Mouse (Mus musculus) hindbrain, embryonic 16.5 days (tissue): ENCODE results near the gene Ackr2. TPM values are rescaled to one million over a fixed set of nuclear protein-coding genes. Genes with fewer than 3 reads are reported as not detected.

Experiments
- ATAC-seq: fragments of 200-750 bp; cut with Nextera tagmentation; 2 replicates; pipeline ENCODE4 v1.8.0; 2017; ENCODE audit warnings: moderate TSS enrichment, moderate library complexity
- H3K27ac ChIP-seq: fragments of 300-500 bp; sonication (generic); 2 replicates; pipeline ENCODE4 v1.5.1; 2014; ENCODE audit warnings: low read depth, mild to moderate bottlenecking, control low read depth, low read length, moderate library complexity
- H3K27me3 ChIP-seq: fragments of 300-500 bp; sonication (generic); replicated peaks from 2 replicates; pipeline ENCODE4 v1.6.1; 2014; ENCODE audit warnings: low read length; ENCODE audit not compliant: control insufficient read depth, insufficient read depth
- H3K36me3 ChIP-seq: fragments of 300-500 bp; sonication (generic); 2 replicates; pipeline ENCODE4 v1.6.1; 2014; ENCODE audit warnings: mild to moderate bottlenecking, low read length, moderate library complexity, mixed read lengths; ENCODE audit not compliant: control insufficient read depth, insufficient read depth
- H3K4me1 ChIP-seq: fragments of 300-500 bp; sonication (generic); 2 replicates; pipeline ENCODE4 v1.6.1; 2014; ENCODE audit warnings: low read depth, low read length; ENCODE audit not compliant: control insufficient read depth, insufficient read depth
- H3K4me2 ChIP-seq: fragments of 300-500 bp; sonication (generic); 2 replicates; pipeline ENCODE4 v1.6.1; 2014; ENCODE audit warnings: mild to moderate bottlenecking, low read length, control low read depth, moderate library complexity
- H3K4me3 ChIP-seq: fragments of 300-500 bp; sonication (generic); 2 replicates; pipeline ENCODE4 v1.5.1; 2014; ENCODE audit warnings: mild to moderate bottlenecking, low read length, control low read depth, moderate library complexity
- H3K9ac ChIP-seq: fragments of 300-500 bp; sonication (generic); 2 replicates; pipeline ENCODE4 v1.6.1; 2014; ENCODE audit warnings: low read depth, mild to moderate bottlenecking, control low read depth, low read length, moderate library complexity
- H3K9me3 ChIP-seq: fragments of 300-500 bp; sonication (generic); 2 replicates; pipeline ENCODE4 v1.6.1; 2014; ENCODE audit warnings: mild to moderate bottlenecking, low read length, moderate library complexity; ENCODE audit not compliant: control insufficient read depth
- WGBS: fragments of 180-500 bp; shearing (Covaris S2); extraction: QIAGEN DNeasy Blood & Tissue Kit; methylation state at CpG from one replicate; pipeline ENCODE4 v1.1.7; 2014; 5-methylcytosine and 5-hydroxymethylcytosine counted together
- polyA plus RNA-seq: library from polyadenylated mRNA; unstranded; fragments of >200 nt; fragmentation: Nextera tagmentation; extraction: Ambion mirVana; gene quantifications from 2 replicates; pipeline ENCODE4 v1.2.1, GENCODE M21; 2015

Ackr2 gene
- polyA plus RNA-seq, 1 experiment from 2014 or later = 3.5 TPM

DNA sequence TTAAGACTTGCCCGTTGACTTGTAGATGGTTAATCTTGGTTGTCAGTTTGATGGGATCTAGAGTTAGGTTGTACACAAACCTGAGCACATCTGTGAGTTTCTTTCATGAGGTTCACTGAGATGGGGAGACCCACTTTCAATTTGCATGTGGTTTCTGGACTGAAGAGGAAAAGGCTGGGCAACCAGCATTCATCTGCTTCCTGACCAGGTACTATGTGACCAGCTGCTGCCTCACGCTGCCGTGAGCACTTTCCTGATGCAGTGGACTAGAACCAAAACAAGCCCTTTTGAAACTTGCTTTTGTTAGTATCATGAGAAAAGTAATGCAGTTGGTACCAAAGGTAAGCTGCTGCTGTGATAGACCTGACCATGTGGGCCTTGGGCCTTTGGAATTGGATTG is 44.9 kb downstream of the Ackr2 start:
- over 99% methylated on average over 3 of the region's 3 CpGs for WGBS
- Histone ChIP-seq H3K9me3 (no peaks in the 10 kb centered on the region), H3K27ac (no peak overlapping the region), H3K4me1 (no peaks in the 10 kb centered on the region), H3K4me2 (no peak overlapping the region), H3K27me3 (no peaks in the 10 kb centered on the region), H3K36me3 (no peaks in the 10 kb centered on the region), H3K9ac (no peak overlapping the region), H3K4me3 (no peak overlapping the region)
- ATAC-seq = no peak

DNA sequence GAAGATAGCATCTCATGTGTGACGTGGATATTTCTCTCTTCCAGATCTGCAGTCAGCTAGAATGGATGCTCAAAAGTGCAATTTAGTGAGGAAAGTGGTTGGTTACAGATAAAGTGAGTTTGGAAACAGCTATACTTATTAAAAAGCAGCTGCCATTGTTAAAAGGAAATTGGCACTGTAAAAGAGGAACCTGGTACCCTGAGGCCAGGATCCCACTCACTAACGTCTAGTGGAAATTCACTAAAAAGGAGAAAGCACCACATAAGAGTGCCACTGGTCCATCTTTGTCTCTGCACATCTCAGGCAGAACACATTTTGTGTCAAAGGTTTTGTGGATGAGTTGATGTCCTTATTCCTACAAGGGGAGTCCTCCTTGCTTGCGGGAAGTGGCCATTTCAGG is 45.5 kb downstream of the Ackr2 start:
- no peaks in the 10 kb centered on the region for H3K4me1 ChIP-seq
- H3K9ac ChIP-seq = no peak overlapping the region
- H3K4me2 ChIP-seq = no peak overlapping the region
- H3K9me3 ChIP-seq = no peaks in the 10 kb centered on the region
- no peaks in the 10 kb centered on the region for H3K36me3 ChIP-seq
- 87% methylated on average over 3 of the region's 3 CpGs for WGBS
- ATAC-seq = no peak
- no peak overlapping the region for H3K4me3 ChIP-seq
- H3K27me3 ChIP-seq = no peaks in the 10 kb centered on the region
- H3K27ac ChIP-seq = no peak overlapping the region

DNA sequence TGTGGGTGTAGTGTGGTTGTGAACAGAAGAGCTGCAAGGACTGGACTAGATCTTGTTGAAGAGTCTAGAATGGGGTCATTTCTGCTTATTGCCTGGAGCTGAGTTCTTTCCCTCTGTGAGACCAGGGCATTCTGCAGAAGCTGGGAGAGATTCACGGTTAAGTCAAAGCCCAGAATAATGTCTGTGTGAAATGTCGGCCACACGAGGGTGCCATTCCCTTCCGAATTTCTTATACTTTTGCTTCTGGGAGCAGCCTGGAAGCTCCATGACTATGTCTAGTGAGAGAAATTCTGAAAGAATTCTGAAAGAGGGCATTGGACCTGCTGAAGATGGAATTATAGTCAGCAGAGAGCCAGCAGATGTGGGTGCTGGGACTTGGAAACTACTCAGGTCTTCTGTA is 49.6 kb downstream of the Ackr2 start:
- Histone ChIP-seq H3K4me1 (peaks cover 8% of the 10 kb centered on the region), H3K36me3 (no peaks in the 10 kb centered on the region), H3K27ac (no peak overlapping the region), H3K4me2 (no peak overlapping the region), H3K9ac (no peak overlapping the region), H3K9me3 (no peaks in the 10 kb centered on the region), H3K27me3 (no peaks in the 10 kb centered on the region), H3K4me3 (no peak overlapping the region)
- peak; percentile 62; the same call in 1 of the 2 replicates for ATAC-seq
- 5% methylated on average over 4 of the region's 4 CpGs for WGBS

DNA sequence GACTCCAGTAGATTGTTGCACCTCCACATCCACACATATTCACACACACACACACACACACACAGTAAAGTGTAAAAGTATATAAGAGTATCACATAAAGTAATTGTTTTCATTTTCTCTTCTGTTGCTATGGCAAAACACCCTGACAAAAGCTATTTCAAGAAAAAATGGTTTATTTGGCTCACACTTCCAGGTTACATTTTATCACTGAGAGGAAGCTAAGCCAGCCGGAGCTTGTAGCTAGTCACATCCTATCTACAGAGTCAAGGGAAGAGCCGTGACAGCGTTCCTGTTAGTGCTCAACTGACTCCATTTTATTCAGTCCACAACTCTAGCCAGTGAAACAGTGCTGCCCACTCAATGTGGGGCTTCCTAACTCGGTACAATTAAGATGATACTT is 50.3 kb downstream of the Ackr2 start:
- no peak overlapping the region for H3K4me2 ChIP-seq
- H3K27ac ChIP-seq = no peak overlapping the region
- H3K9me3 ChIP-seq = no peaks in the 10 kb centered on the region
- no peak overlapping the region for H3K9ac ChIP-seq
- no peak for ATAC-seq
- no peaks in the 10 kb centered on the region for H3K36me3 ChIP-seq
- H3K4me3 ChIP-seq = no peak overlapping the region
- H3K27me3 ChIP-seq = no peaks in the 10 kb centered on the region
- H3K4me1 ChIP-seq = peaks cover 8% of the 10 kb centered on the region
- whole genome bisulfite sequencing = 76% methylated on average over 4 of the region's 4 CpGs

DNA sequence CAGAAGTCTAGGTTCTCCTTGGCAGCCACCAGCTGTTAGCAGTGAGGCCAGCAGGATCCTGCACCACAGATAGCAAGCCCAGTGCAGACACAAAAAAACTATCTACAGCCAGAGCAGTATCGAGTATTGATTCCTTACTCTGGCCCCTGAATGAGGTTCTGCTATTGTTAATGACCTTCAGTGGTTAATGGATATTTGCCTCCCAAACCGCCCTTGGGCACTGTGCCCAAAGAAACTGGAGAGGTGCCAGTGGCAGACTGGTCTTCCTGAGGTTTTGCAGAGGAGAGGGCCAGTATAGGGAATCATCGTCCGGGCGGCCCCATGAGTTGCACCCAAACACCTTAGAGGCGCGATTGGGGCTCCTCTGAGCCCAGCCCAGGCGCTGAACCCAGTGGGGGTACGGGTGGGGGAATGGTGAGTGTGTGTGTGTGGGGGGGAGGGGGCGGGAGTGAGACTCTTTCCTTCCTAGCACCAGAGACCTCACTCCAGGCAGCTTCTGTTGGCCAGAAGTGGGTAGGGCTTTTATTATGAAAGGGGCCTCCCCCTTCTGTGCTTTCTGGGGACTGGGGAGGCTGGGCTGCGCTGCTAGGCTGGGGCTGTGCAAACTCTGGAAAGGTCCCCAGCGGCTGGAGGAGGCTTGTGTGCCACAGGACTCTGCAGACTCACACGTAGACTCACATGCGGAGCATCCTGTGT is 52.4 kb downstream of the Ackr2 start, which contains the start of gene Fam198a:
TSS of gene Fam198a (plus strand) at position 571 of the 696 bp plus-strand sequence.
- Histone ChIP-seq H3K9me3 (no peaks in the 10 kb centered on the region), H3K4me3 (peak within 1 kb of the TSS; percentile 28), H3K36me3 (no peaks in the 10 kb centered on the region), H3K9ac (peak within 1 kb of the TSS; percentile 55), H3K4me1 (peaks cover 8% of the 10 kb centered on the region), H3K27me3 (no peaks in the 10 kb centered on the region), H3K27ac (peak within 1 kb of the TSS; percentile 67; the same call in 1 of the 2 replicates), H3K4me2 (peak within 1 kb of the TSS; percentile 48)
- 4% methylated on average over 13 of the region's 14 CpGs for WGBS
- peak; percentile 93 for ATAC-seq

DNA sequence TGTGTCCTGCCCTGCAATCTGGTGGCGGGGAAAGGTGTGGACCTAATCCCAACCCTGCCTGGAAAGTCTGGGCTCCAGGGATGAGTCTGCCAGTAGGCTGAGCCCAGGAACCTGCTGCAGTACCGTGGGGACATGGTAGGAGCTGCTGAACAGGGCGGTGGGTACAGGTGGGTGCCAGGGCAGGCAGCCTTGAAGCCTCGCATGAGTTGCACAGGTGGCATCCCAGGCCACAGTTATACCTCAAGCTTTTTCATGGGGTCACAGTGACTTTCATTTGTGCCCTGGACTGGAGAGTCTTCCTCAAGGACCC is 52.9 kb downstream of the Ackr2 start:
- Histone ChIP-seq H3K27me3 (no peaks in the 10 kb centered on the region), H3K4me2 (peak overlapping the region; percentile 48), H3K27ac (no peak overlapping the region; the same call in 1 of the 2 replicates), H3K4me3 (peak overlapping the region; percentile 28), H3K9me3 (no peaks in the 10 kb centered on the region), H3K9ac (peak overlapping the region; percentile 55), H3K4me1 (peaks cover 8% of the 10 kb centered on the region), H3K36me3 (no peaks in the 10 kb centered on the region)
- ATAC-seq = no peak
- WGBS = 35% methylated on average over 4 of the region's 4 CpGs

DNA sequence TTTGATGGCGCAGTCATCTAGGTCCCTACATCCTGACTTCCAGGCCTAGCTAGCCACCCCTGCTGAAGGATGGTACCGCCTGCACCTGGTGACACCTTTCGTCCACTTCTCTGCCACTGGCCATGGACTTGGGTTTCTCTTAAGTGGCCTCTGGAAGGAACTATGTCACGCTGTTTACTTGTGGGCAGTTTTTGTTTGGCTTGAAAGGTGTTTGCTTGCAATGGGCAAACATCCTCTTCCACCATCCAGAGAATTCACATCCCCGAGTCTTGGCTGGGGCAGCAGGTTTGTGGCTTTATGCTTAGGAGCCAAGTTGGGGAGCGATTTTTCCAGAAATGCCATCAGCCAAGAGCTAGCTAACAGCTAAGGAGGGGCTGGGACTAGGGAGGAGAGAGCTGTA is 54.4 kb downstream of the Ackr2 start:
- no peak overlapping the region for H3K27ac ChIP-seq
- no peaks in the 10 kb centered on the region for H3K36me3 ChIP-seq
- H3K9me3 ChIP-seq = no peaks in the 10 kb centered on the region
- H3K4me1 ChIP-seq = peaks cover 8% of the 10 kb centered on the region
- 88% methylated on average over 6 of the region's 6 CpGs for WGBS
- no peak overlapping the region for H3K4me2 ChIP-seq
- H3K27me3 ChIP-seq = no peaks in the 10 kb centered on the region
- no peak overlapping the region for H3K4me3 ChIP-seq
- no peak for ATAC-seq
- H3K9ac ChIP-seq = no peak overlapping the region

DNA sequence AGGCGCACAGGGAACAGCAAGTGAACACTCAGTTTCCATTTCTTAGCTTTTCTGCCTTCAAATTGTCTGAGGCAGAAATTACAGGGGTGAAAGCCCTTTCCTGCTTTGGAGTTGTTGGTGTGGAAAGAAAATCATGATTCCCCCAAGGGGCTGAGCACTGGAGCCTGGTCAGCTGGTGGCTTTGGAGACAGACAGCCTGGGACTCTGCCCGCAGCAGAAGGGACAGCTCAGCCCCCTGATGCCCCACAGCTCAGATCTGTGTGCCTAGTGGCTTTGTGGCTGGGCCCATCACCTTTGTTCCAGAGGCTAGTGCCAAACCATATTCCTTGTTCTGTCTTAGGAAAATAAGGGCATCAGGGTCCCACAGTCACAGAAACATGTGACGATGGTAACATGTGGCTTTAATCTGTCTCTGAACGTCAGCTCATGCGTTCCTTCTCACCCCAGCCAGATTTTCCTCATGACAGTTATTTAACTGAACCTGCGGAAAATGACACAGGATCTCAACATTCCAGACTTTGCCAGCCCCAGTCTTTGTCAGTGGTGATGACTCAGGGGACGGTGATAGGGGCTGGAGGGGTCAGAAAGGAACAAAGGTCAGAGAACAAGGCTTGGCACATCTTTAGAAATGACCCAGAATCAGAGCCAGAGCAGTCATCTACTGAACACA is 61.9 kb downstream of the Ackr2 start:
- Histone ChIP-seq H3K27me3 (no peaks in the 10 kb centered on the region), H3K4me2 (no peak overlapping the region), H3K36me3 (no peaks in the 10 kb centered on the region), H3K4me1 (no peaks in the 10 kb centered on the region), H3K4me3 (no peak overlapping the region), H3K9me3 (no peaks in the 10 kb centered on the region), H3K27ac (no peak overlapping the region), H3K9ac (no peak overlapping the region)
- ATAC-seq = no peak
- WGBS = 56% methylated on average over 7 of the region's 7 CpGs
